Mouse (Mus musculus) monocyte, adult 2 months (primary cell): Measurements from ENCODE around the gene Cdv3.
"Not testable (repeated sequence)": the region's sequence is repeated elsewhere in the genome, so short reads cannot be mapped to it uniquely, and the experiment has no call there.

Source experiments
- DNase-seq, 2 experiments: peaks; one replicate each; pipeline ENCODE4 v3.0.0; 2022; ENCODE audit warnings: low spot score in 2 of 2, low read depth in 1 of 2

Gene Cdv3

DNA sequence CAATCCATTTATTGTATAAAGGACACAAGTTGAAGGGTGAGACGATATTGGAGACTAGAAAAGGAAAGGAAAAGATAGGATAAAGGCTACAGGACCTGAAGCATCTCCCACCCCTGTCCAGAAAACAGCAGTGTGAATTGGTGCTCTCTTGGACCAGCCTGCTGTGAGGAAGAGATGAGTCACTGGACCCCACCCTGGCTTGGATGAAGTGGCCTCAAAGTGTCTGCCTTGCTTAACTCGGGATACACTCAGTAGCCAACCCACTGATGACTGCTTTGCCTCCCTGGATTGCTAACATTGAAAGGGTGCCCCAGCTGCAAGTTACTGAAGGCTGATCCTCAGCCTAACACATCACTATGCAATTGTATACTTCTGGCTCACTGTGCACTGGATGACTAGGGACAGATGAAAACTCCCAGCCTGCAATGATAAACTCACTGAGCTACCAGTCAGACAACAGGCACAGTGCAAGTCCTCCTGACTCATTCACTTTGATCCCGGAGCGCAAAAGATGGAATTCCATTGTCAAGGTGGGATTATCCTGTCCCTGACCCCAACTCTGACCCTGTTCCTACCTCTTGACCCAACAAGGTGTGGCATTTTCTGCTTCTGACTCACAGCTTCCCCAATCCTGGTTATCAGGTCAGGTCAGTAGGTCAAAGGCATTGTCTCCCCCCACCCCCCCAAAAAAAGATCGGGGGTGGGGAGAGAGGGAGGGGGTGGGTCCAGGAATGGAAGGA lies 6.8 kb upstream of the Cdv3 start:
- no peak for DNase-seq

DNA sequence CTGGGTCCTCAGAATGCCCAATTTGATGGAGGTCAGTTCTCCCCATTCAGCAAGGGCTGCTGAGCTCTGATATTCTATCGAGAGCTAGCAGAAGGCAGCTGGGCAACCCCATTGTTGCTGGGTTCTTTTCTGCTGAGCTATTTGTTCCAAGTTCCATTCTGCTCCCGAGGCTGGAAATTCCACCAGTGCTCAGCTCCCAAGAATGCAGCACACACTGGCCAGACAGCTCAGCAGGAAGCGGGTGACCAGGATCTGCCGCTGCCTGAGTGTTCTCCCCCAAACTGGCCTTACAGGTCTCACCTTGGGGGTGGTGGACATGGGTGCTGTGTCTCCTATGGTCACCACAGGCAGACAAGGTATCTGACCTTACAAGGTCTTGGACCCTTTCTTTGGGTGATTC lies 4.3 kb upstream of the Cdv3 start:
- DNase-seq = no peak

GRCm38 (mm10) chr9:103366356-103366755 lies 716 bp upstream of the Cdv3 start:
- no peak for DNase-seq

GRCm38 (mm10) chr9:103364601-103365289 lies 895 bp downstream of the Cdv3 start:
- peak in 1 of 2 experiments; percentile 44 for DNase-seq

DNA sequence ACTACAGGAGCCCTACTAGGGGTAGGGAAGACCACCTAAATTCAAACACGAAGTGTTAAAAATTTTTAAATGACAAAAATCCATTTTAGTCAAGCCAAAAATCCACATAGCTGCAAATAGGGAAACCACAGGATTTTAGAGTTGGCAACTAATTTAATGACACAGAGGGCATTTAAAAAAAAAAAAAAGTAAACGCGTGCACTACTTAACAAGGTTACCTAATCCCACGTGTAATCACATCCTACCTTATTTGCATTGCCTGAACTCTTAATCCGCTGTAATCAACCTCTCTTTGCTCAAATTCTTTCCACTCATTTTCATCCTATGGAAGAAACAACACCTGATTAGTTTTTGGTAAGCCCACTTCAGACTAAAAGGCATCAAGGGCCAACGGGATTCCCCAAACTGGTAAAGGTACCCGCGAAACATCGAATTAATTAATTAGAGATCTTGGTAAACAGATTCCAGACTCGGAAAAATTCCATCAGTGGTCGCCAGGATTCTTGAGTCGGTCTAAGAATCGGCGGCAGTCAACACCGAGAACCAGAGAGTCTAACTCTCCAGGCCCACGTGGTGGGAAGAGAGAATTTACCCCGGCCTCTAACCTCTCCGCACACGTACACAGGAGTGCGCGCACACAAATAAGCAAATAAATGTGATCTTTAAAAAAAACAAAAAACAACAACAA lies 1.8 kb downstream of the Cdv3 start:
- no peak for DNase-seq

DNA sequence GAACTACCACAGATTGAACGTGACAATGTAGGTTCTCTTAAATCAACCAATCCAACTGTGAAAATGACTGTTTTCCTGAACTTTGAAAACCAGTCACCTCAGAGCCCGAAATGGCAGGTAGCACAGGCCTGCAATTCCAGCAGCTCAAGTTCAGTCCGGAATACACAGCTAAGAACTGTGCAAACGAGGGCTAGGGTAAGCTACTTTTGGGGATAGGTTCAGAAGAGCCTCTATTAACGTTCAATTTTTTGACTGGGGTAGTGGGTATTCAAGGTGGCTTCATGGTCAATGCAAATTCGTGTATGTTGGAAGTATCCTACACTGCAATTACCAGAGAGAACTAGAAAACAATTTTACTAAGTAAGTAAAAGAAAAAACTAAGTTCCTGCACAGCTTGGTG lies 2.6 kb downstream of the Cdv3 start:
- no peak for DNase-seq

- no peak for DNase-seq
These were observed 5.0 kb downstream of the Cdv3 start for GRCm38 (mm10) chr9:103360642-103361041.

GRCm38 (mm10) chr9:103358545-103358944 lies 7.1 kb downstream of the Cdv3 start:
- no peak for DNase-seq

DNA sequence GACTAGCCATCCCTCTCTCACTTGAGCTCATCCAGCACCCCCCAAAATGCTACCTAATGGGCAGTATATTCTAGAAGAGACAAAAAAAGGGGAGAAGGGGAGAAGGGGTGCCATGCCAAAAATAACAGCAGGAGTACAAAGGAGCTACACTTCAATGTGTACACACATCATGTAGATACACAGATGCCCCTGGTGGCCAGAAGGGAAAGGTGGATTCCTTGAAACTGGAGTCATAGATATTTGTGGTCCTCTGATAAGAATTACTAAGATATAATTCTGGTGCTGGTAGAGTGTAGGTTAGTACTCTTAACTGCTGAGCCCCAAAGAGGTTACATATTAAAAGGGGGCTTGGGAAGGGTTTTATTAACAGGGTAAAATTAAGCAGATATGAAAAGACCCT lies 7.7 kb downstream of the Cdv3 start:
- no peak for DNase-seq

GRCm38 (mm10) chr9:103353500-103354260 lies 12.0 kb downstream of the Cdv3 start:
- DNase-seq = not testable (repeated sequence)

- DNase-seq = no peak
These were observed 16.8 kb downstream of the Cdv3 start for GRCm38 (mm10) chr9:103348791-103349190.

DNA sequence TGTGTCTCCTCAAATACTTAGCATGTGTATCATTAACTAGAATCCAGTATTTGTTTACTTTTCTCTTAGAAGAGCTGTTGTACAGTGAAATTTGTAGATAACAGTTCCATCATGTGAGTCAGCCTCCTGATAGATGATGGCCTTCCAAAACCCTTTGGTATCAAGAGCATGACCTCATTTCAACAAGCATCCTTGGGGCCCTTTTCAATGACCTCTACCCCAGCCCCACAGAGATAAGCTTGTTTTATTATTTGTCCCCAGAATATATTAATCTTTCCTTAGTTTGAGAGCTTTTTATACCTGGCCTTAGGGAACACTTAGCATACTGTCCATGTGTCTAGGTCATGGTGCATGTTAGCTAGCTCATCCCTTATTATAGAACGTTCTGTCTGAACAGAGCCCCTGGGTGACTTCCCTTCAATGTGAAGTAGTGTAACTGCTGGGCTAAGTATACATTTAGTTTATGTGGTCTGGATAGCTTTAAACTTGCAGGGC lies 17.6 kb downstream of the Cdv3 start:
- no peak for DNase-seq

DNA sequence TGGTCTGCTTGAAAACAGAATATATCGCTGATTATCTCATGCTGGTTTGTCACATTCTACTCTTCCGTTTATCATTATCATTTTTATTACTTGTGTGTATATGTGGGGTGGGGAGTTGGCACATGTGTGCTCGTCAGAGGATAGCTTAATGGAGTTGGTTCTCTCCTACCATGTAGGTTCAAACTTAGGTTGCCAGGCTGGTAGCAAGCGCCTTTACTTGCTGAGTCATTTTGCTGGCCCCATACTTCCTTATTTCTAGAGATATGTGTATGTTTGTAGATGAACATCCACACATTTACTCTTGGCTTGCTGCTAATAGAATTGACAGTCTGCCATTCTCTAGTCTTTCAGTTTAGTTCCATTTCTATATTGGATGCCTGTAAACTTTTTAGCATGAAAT lies 18.6 kb downstream of the Cdv3 start:
- no peak for DNase-seq

DNA sequence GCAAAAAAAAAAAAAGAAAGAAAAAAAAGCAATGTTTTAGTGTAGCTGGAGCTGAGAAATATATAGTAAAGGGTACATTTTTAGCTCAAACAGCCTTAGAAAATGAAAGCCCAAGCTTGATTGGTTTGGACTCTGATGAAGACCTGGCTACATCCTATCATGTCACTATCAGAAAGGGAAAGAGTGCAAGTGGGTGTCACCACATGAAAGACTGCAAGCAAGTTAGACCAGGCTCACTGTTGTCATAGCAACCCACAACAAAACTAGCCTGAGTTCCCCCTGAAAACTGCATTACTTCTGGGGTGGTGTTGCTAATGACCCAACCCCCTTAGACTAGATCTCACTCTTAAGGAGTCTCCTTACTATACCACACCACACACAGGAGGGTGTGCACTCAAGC lies 28.7 kb downstream of the Cdv3 start:
- DNase-seq = no peak

GRCm38 (mm10) chr9:103332663-103333062 lies 33.0 kb downstream of the Cdv3 start:
- no peak for DNase-seq

DNA sequence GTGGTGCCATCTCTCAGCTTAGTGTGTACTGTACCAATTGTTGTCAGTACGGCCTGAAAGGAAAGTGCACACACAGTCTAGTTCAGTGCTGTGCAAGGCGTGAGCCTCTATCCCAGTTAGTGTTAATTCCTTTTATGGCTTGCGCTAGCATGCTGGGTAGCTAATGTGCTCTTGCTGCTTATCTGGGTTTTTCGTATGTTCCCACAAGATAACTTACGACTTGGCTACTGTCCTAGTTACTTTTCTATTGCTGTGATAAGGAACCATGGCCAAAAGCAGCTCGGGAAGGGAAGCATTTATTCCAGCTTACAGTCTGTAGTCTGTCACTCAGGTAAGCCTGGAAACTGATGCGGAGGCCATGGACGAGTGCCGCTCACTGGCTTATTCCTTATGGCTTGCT lies 39.2 kb downstream of the Cdv3 start:
- no peak for DNase-seq

- DNase-seq = no peak
These were observed 41.0 kb downstream of the Cdv3 start for GRCm38 (mm10) chr9:103324678-103325077.

DNA sequence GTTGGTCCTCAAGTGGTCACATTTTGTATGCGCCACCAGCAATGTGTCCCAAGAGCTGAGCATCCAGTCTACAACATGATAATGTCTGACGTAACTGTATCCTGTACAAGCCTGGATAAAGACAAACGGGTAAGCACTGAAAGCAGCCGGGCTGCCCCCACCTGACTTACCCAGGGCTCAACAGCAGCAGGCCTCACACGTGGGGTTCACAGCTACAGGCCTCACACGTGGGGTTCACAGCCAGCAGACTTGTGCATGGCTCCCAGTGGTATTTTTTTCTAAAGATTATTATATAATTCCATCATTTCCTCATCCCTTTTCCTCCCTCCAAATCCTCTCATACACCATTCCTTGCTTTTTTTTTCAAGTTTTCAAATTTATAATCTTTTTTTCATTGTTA lies 55.8 kb downstream of the Cdv3 start:
- DNase-seq = no peak

DNA sequence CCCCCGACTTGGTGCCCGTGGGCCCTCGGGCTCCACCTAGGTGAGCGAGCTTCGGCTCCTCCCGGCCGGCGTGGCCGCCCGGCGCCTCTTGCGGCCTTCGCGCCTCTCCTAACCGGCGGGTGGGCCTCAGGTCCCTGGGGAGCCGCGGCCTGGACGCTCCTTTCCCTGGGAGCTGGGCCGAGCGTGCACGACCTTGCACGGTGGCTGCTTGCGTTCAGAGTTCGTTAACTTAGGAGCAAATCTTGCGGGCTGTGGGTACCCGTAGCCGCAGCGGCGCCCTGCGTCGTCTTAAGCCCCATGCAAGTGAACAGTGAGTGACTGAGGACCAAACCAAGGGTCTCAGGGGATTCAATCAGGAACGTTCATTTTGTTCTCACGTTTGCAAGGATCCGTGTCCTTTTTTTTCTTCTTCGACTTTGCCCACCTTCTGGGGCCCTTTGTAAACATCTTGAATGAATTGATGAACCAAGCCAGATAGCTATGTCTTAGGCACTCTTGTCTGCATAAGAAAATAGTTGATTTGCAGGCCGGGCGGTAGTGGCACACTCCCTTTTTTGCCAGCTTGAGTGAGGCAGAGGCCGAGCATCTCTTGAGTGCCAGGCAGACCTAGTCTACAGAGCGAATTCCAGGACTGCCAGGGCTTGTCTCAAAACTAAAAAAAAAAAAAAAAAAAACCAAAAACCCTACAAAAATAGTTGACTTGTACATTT lies 60.2 kb downstream of the Cdv3 start:
- no peak for DNase-seq

- DNase-seq = peak; percentile 73 to 84
These were observed 60.7 kb downstream of the Cdv3 start, which contains the start of the genes 1300017J02Rik and Topbp1 for GRCm38 (mm10) chr9:103304927-103305326. TSS of gene 1300017J02Rik (minus strand) at chr9:103305082. TSS of gene Topbp1 (plus strand) at chr9:103305215.
